19 mouse cellular contexts compared by ENCODE assay signal in genomic region chr19:6493219-6493618, GRCm38 (mm10). TPM values are rescaled to one million over a fixed set of nuclear protein-coding genes. Genes with fewer than 3 reads are reported as not detected.
"Had no signal": no experiment of that assay in that cellular context is flagged by ENCODE, and none has a peak within 500 bp of the region (broad histone marks: within the 10 kb centered on the region; RNA-seq: fewer than 3 reads in every experiment).

No protein-coding gene starts in this region.

- H3K4me3 ChIP-seq: limb, embryonic 10.5 days; liver, embryonic 12.5 days; lung, embryonic 15.5 days; megakaryocyte, embryonic 14.5 days had no signal

- DNase-seq: kidney, adult 8-10 months; kidney, postnatal 25 days; lung, postnatal 14 days; retina, postnatal 1 day; right cerebral cortex, postnatal 4 days; spleen, adult 18-20 months; thymus, adult 18-20 months; thymus, postnatal 14 days had no signal

- ATAC-seq: liver, embryonic 12.5 days; midbrain, embryonic 16.5 days had no signal

- H3K9me3 ChIP-seq: limb, embryonic 10.5 days; liver, embryonic 12.5 days; lung, embryonic 15.5 days; megakaryocyte, embryonic 14.5 days had no signal

- H3K27ac ChIP-seq: limb, embryonic 10.5 days; liver, embryonic 12.5 days; lung, embryonic 15.5 days; macrophage had no signal

- H3K36me3 ChIP-seq: limb, embryonic 10.5 days; liver, embryonic 12.5 days; lung, embryonic 15.5 days had no signal

- H3K9ac ChIP-seq: liver, embryonic 12.5 days; lung, embryonic 15.5 days had no signal

- H3K4me2 ChIP-seq: liver, embryonic 12.5 days; lung, embryonic 15.5 days; midbrain, embryonic 11.5 days had no signal

RNA-seq across cellular contexts. Expression of gene Slc22a12, which starts 49.6 kb away (rescaled TPM):
- polyA plus RNA-seq: limb, embryonic 10.5 days; limb, embryonic 14.5 days; liver, embryonic 12.5 days; liver, embryonic 16.5 days; macrophage; midbrain, embryonic 11.5 days; neural tube, embryonic 11.5 days; stomach, embryonic 14.5 days had no signal
